Mouse (Mus musculus): ENCODE results near the gene Epn3. TPM values are rescaled to one million over a fixed set of nuclear protein-coding genes. Genes with fewer than 3 reads are reported as not detected.

Gene Epn3
- total RNA-seq, 2 experiments from 2014 or later: not detected

DNA sequence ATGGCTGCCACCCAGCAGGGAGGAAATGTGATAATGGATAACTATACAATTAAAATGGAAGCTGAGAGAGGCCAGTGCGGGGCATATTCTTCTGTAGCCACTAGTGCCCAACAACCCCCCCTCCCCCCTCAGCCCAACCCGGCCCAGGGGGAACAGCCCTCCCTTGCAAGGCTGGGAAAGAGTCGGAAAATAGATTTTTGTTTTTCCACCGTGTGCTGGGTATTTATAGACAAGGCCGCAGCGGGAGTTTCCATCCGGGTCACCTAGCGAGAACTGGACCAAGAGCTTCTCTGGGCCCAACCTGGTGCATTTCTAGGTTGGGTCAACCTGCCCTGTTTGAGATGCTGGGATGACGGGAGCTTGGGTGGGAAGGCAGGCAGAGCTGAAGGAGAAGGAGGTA, 58.0 kb downstream of the Epn3 start:
- ATAC-seq (replicated peaks; ENCODE audit: low FRiP score, low TSS enrichment, poor library complexity, severe bottlenecking): no peak

DNA sequence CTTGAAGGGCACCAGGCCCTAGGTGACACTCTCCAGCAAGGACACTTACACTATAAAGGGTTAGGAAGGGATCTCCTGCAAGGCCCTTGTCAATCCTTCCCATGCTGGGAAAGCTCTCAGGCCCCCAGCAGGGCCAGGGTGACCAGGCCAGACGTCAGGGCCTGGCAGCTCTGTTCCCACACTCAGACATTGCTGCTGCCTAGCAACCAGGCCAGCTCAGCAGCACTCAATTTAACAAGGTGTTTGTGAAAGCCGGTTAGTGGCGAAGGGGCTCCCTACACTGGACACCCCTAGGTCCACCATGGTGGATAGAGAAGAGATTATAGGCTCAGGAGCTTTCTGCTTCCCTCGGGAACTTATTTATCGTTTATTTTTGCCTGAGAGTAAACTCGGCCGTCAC, 58.7 kb downstream of the Epn3 start:
- ATAC-seq (replicated peaks; ENCODE audit: low FRiP score, low TSS enrichment, poor library complexity, severe bottlenecking): no peak

DNA sequence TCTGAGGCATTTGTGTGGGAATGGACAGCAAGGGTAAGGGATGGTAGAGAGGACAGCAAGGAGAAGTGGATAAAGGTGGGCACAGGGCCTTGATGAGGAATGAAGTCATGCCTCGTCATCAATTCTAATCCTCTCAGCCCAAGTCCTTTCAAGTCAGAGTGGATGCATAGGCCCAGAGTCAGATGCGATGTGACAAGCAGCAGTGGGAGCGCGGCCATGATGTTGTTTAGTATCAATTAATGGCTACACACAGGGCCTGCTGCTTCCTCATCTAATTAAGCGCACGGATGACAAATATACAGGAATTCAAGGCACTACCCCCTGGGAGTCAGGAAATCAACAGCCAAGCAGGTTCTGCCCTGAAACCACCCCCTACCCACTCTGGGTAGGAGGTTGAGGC, 59.4 kb downstream of the Epn3 start:
- no peak for ATAC-seq (replicated peaks; ENCODE audit: low FRiP score, low TSS enrichment, poor library complexity, severe bottlenecking)

Other genes starting within 250 kb of the Epn3 start
- gene Gm21885, start 218.1 kb downstream of the Epn3 start, total RNA-seq (2014; fragmentation: Nextera tagmentation): not detected in 2 replicates
- not detected in 2 replicates for gene Gm21885, start 218.1 kb downstream of the Epn3 start, total RNA-seq (2017)
- gene Luc7l3, start 178.0 kb downstream of the Epn3 start, total RNA-seq (2014; fragmentation: Nextera tagmentation): 184 and 223 TPM in 2 replicates
- gene Luc7l3, start 178.0 kb downstream of the Epn3 start, total RNA-seq (2017): 419 and 570 TPM in 2 replicates
- gene Ankrd40, start 172.0 kb downstream of the Epn3 start, total RNA-seq (2014; fragmentation: Nextera tagmentation): 19.9 and 20.9 TPM in 2 replicates
- 41.5 and 44.8 TPM in 2 replicates for gene Ankrd40, start 172.0 kb downstream of the Epn3 start, total RNA-seq (2017)
- not detected in 2 replicates for gene Abcc3, start 107.0 kb downstream of the Epn3 start, total RNA-seq (2014; fragmentation: Nextera tagmentation)
- gene Abcc3, start 107.0 kb downstream of the Epn3 start, total RNA-seq (2017): 0.04 TPM in 1 of 2 replicates, not detected in the other
- gene Cacna1g, start 25.8 kb downstream of the Epn3 start, total RNA-seq (2014; fragmentation: Nextera tagmentation): 0.35 and 1.9 TPM in 2 replicates
- 0.04 and 3.8 TPM in 2 replicates for gene Cacna1g, start 25.8 kb downstream of the Epn3 start, total RNA-seq (2017)
- gene Spata20, start 13.8 kb downstream of the Epn3 start, total RNA-seq (2014; fragmentation: Nextera tagmentation): not detected in 2 replicates
- not detected in 2 replicates for gene Spata20, start 13.8 kb downstream of the Epn3 start, total RNA-seq (2017)
- gene Mycbpap, start 21.8 kb upstream of the Epn3 start, total RNA-seq (2014; fragmentation: Nextera tagmentation): not detected in 2 replicates
- gene Mycbpap, start 21.8 kb upstream of the Epn3 start, total RNA-seq (2017): not detected in 2 replicates
- 7.4 and 11.2 TPM in 2 replicates for gene Rsad1, start 49.3 kb upstream of the Epn3 start, total RNA-seq (2014; fragmentation: Nextera tagmentation)
- 6.8 and 8.6 TPM in 2 replicates for gene Rsad1, start 49.3 kb upstream of the Epn3 start, total RNA-seq (2017)
- 0.50 and 0.87 TPM in 2 replicates for gene Chad, start 65.1 kb upstream of the Epn3 start, total RNA-seq (2014; fragmentation: Nextera tagmentation)
- gene Chad, start 65.1 kb upstream of the Epn3 start, total RNA-seq (2017): not detected in 2 replicates
- gene Acsf2, start 101.9 kb upstream of the Epn3 start, total RNA-seq (2014; fragmentation: Nextera tagmentation): 6.9 and 10.6 TPM in 2 replicates
- 1.0 and 2.8 TPM in 2 replicates for gene Acsf2, start 101.9 kb upstream of the Epn3 start, total RNA-seq (2017)
- gene Lrrc59, start 129.8 kb upstream of the Epn3 start, total RNA-seq (2014; fragmentation: Nextera tagmentation): 97.5 and 104 TPM in 2 replicates
- gene Lrrc59, start 129.8 kb upstream of the Epn3 start, total RNA-seq (2017): 141 and 166 TPM in 2 replicates
- gene Mrpl27, start 153.8 kb upstream of the Epn3 start, total RNA-seq (2014; fragmentation: Nextera tagmentation): 79.7 and 90.4 TPM in 2 replicates
- 31.7 and 45.3 TPM in 2 replicates for gene Mrpl27, start 153.8 kb upstream of the Epn3 start, total RNA-seq (2017)
- gene Eme1, start 154.0 kb upstream of the Epn3 start, total RNA-seq (2014; fragmentation: Nextera tagmentation): 22.8 and 22.9 TPM in 2 replicates
- 32.2 and 46.2 TPM in 2 replicates for gene Eme1, start 154.0 kb upstream of the Epn3 start, total RNA-seq (2017)
- gene Xylt2, start 177.5 kb upstream of the Epn3 start, total RNA-seq (2014; fragmentation: Nextera tagmentation): 4.8 and 5.2 TPM in 2 replicates
- 3.8 and 5.0 TPM in 2 replicates for gene Xylt2, start 177.5 kb upstream of the Epn3 start, total RNA-seq (2017)
- gene Gm11541, start 204.5 kb upstream of the Epn3 start, total RNA-seq (2014; fragmentation: Nextera tagmentation): not detected in 2 replicates
- gene Gm11541, start 204.5 kb upstream of the Epn3 start, total RNA-seq (2017): not detected in 2 replicates
- not detected in 2 replicates for gene Cdc34b, start 241.8 kb upstream of the Epn3 start, total RNA-seq (2014; fragmentation: Nextera tagmentation)
- gene Cdc34b, start 241.8 kb upstream of the Epn3 start, total RNA-seq (2017): 0.53 TPM in 1 of 2 replicates, not detected in the other